Mouse (Mus musculus): ENCODE data around the gene Aox3. TPM values are rescaled to one million over a fixed set of nuclear protein-coding genes. Genes with fewer than 3 reads are reported as not detected.

The Aox3 gene
- under 1 TPM in 1 of 2 experiments, not detected in 1; 0.05 TPM for polyA plus RNA-seq (2017; shearing (Covaris generic))

DNA sequence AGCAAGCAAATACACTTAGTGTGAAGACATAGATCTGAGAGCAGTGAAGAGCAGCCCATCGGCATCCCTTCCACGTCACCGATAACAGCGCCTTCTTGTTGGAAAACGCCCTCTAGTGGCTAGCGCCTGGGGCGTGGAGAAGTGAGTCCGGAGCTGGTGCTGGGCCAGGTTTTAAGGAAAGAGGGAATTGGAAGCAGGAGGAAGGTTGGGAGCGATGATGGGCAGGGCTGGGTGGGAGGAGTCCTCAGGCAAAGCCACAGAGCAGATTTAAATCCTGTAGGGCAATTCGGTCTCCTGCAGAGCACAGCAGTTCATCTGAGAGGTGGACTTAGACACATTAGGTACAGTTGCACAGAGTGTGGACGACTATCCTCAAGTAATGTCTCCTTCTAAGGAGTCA, at the start of gene Aox3:
Gene Aox3, plus strand, starts transcription at position 251 of the 400 bp plus-strand sequence.

GRCm38 (mm10) chr1:58210203-58210602, 97.3 kb downstream of the Aox3 start, which contains the start of gene Aox4:
TSS of gene Aox4 (plus strand) at chr1:58210397.

Other genes with a start within 250 kb of the Aox3 start
- gene Sgo2a, start 117.2 kb upstream of the Aox3 start, polyA plus RNA-seq (2017; shearing (Covaris generic)): 1 to 10 TPM; 1.7 to 2.3 TPM
- gene Kctd18, start 94.2 kb upstream of the Aox3 start, polyA plus RNA-seq (2017; shearing (Covaris generic)): 10 to 100 TPM; 26.5 to 31.6 TPM
- under 1 TPM in 1 of 2 experiments, not detected in 1; 0.15 TPM for gene Aox1, start 83.2 kb upstream of the Aox3 start, polyA plus RNA-seq (2017; shearing (Covaris generic))
- gene Aox4, start 97.3 kb downstream of the Aox3 start, polyA plus RNA-seq (2017; shearing (Covaris generic)): under 1 TPM in 1 of 2 experiments, not detected in 1; 0.33 TPM
- gene Aox2, start 165.2 kb downstream of the Aox3 start, polyA plus RNA-seq (2017; shearing (Covaris generic)): under 1 TPM in 1 of 2 experiments, not detected in 1; 0.04 TPM

All from activated CD4-positive, CD25-positive, alpha-beta regulatory T cell (primary cell).